ENCODE assay signal across 8 mouse cellular contexts in the genomic region with DNA sequence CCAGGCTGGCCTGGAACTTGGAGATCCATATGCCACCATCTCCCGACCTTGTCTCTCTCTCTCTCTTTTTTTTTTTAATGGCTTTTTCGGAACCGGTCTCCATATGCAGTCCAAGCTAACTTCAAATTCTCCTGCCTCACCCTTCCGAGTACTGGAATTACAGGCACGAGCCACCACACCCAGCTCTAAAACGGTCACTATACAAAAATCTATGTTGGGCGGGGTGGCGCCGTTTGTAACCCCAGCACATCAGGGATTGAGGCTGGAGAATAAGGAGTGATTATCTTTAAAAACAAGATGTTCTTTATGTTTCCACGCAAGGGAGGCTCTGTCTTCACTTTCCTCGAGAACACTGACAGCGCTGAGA. TPM values are rescaled to one million over a fixed set of nuclear protein-coding genes. Genes with fewer than 3 reads are reported as not detected.
DNase-seq lines count a peak whose midpoint lies in the region; ATAC-seq and TF ChIP-seq lines count a peak whose summit lies in the region.

No protein-coding gene starts in this region.

- H3K27ac ChIP-seq in heart, embryonic 15.5 days: peak overlapping the region; percentile 94
- peak overlapping the region; percentile 23 for H3K27ac ChIP-seq in bone marrow, adult 2 months (ENCODE audit: control insufficient read depth, insufficient read depth, low read depth, low read length, poor library complexity)
- H3K27ac ChIP-seq in hindbrain, embryonic 12.5 days: peak overlapping the region; percentile 94
- peak overlapping the region; percentile 91 for H3K27ac ChIP-seq in midbrain, embryonic 11.5 days (ENCODE audit: low read depth, low read length)

- peak overlapping the region; percentile 68 for H3K4me2 ChIP-seq in heart, embryonic 15.5 days
- peak overlapping the region; percentile 55 for H3K4me2 ChIP-seq in hindbrain, embryonic 12.5 days (replicated peaks)
- H3K4me2 ChIP-seq in midbrain, embryonic 11.5 days: peak overlapping the region; percentile 66

- no peak for TF ChIP-seq POLR2A in bone marrow, adult 2 months (IDR thresholded peaks at IDR 0.05; ENCODE audit: borderline replicate concordance, control insufficient read depth, low read depth, low read length)

- no peaks in the 10 kb centered on the region for H3K27me3 ChIP-seq in heart, embryonic 15.5 days
- H3K27me3 ChIP-seq in hindbrain, embryonic 12.5 days: no peaks in the 10 kb centered on the region
- no peaks in the 10 kb centered on the region for H3K27me3 ChIP-seq in midbrain, embryonic 11.5 days (ENCODE audit: control insufficient read depth, insufficient read depth, low read length)

- H3K36me3 ChIP-seq in heart, embryonic 15.5 days: peaks cover 18% of the 10 kb centered on the region
- peaks cover 17% of the 10 kb centered on the region for H3K36me3 ChIP-seq in hindbrain, embryonic 12.5 days
- peaks cover 4% of the 10 kb centered on the region for H3K36me3 ChIP-seq in midbrain, embryonic 11.5 days (ENCODE audit: control insufficient read depth, insufficient read depth, low read length)

- WGBS in heart, embryonic 15.5 days: 4% methylated on average over 12 of the region's 12 CpGs
- 9% methylated on average over 12 of the region's 12 CpGs for WGBS in bone marrow, adult 2 months
- WGBS in hindbrain, embryonic 12.5 days: 4% methylated on average over 12 of the region's 12 CpGs
- WGBS in midbrain, embryonic 11.5 days: 6% methylated on average over 12 of the region's 12 CpGs

- peak overlapping the region; percentile 72 for H3K4me3 ChIP-seq in heart, embryonic 15.5 days
- H3K4me3 ChIP-seq in bone marrow, adult 2 months (replicated peaks; ENCODE audit: control insufficient read depth, low read depth, low read length): peak overlapping the region; percentile 76
- H3K4me3 ChIP-seq in hindbrain, embryonic 12.5 days: peak overlapping the region; percentile 65
- H3K4me3 ChIP-seq in midbrain, embryonic 11.5 days (ENCODE audit: low read depth, low read length): peak overlapping the region; percentile 69

- no peak for ATAC-seq in heart, embryonic 15.5 days (replicated peaks; ENCODE audit: insufficient number of reproducible peaks, insufficient read depth, low FRiP score, low read depth)
- ATAC-seq in hindbrain, embryonic 12.5 days (ENCODE audit: low FRiP score): no peak
- no peak for ATAC-seq in midbrain, embryonic 11.5 days (ENCODE audit: low FRiP score)

- no peak for TF ChIP-seq CTCF in bone marrow, adult 2 months (IDR thresholded peaks at IDR 0.05; ENCODE audit: control insufficient read depth, insufficient read depth, low read length)

- H3K4me1 ChIP-seq in heart, embryonic 15.5 days (replicated peaks): peaks cover 15% of the 10 kb centered on the region
- peaks cover 1% of the 10 kb centered on the region; the same call in 1 of the 2 replicates for H3K4me1 ChIP-seq in bone marrow, adult 2 months (ENCODE audit: control insufficient read depth, insufficient read depth, low read length)
- H3K4me1 ChIP-seq in hindbrain, embryonic 12.5 days: peaks cover 15% of the 10 kb centered on the region
- peaks cover 14% of the 10 kb centered on the region for H3K4me1 ChIP-seq in midbrain, embryonic 11.5 days (ENCODE audit: control insufficient read depth, insufficient read depth, low read length)

- no peaks in the 10 kb centered on the region for H3K9me3 ChIP-seq in heart, embryonic 15.5 days (replicated peaks)
- H3K9me3 ChIP-seq in hindbrain, embryonic 12.5 days (replicated peaks): no peaks in the 10 kb centered on the region
- no peaks in the 10 kb centered on the region for H3K9me3 ChIP-seq in midbrain, embryonic 11.5 days (ENCODE audit: control insufficient read depth, low read length)

- DNase-seq in heart, adult 11 months: no peak
- DNase-seq in midbrain, embryonic 11.5 days (ENCODE audit: low spot score, missing footprints): no peak
- no peak for DNase-seq in adrenal gland, postnatal 10 days
- no peak for DNase-seq in adrenal gland, postnatal 25 days
- no peak for DNase-seq in urinary bladder, adult 2 months (ENCODE audit: low spot score)

- peak overlapping the region; percentile 70 for H3K9ac ChIP-seq in heart, embryonic 15.5 days
- H3K9ac ChIP-seq in hindbrain, embryonic 12.5 days: peak overlapping the region; percentile 65
- H3K9ac ChIP-seq in midbrain, embryonic 11.5 days (ENCODE audit: low read length): peak overlapping the region; percentile 86

RNA-seq across cellular contexts. Expression of gene Nrm, which starts 0.3 kb away (rescaled TPM):
- 38.7 and 46.2 TPM in 2 replicates for polyA plus RNA-seq in heart, embryonic 15.5 days (2015; fragmentation: Nextera tagmentation; extraction: Ambion mirVana)
- 16.0 and 22.4 TPM in 2 replicates for polyA plus RNA-seq in bone marrow, adult 2 months (2011; ENCODE audit: insufficient read depth, insufficient read length, low replicate concordance, missing spikeins)
- 36.0 and 36.9 TPM in 2 replicates for polyA plus RNA-seq in hindbrain, embryonic 12.5 days (2016; fragmentation: Nextera tagmentation; extraction: Ambion mirVana)
- polyA plus RNA-seq in midbrain, embryonic 11.5 days (2014; fragmentation: Nextera tagmentation; extraction: Ambion mirVana): 59.8 and 61.0 TPM in 2 replicates
- 10 to 100 TPM; 12.7 to 18.3 TPM for total RNA-seq in adrenal gland, postnatal 10 days (2021)
- total RNA-seq in adrenal gland, postnatal 25 days (2021): 8.7 and 9.8 TPM in 2 replicates
- 10.9 and 11.6 TPM in 2 replicates for polyA plus RNA-seq in urinary bladder, adult 2 months (2012; rRNA removed)

RNA-seq across cellular contexts. Expression of gene Ppp1r18, which starts 4.6 kb away (rescaled TPM):
- 17.9 and 21.4 TPM in 2 replicates for polyA plus RNA-seq in heart, embryonic 15.5 days (2015; fragmentation: Nextera tagmentation; extraction: Ambion mirVana)
- 35.8 and 78.4 TPM in 2 replicates for polyA plus RNA-seq in bone marrow, adult 2 months (2011; ENCODE audit: insufficient read depth, insufficient read length, low replicate concordance, missing spikeins)
- polyA plus RNA-seq in hindbrain, embryonic 12.5 days (2016; fragmentation: Nextera tagmentation; extraction: Ambion mirVana): 31.5 and 32.3 TPM in 2 replicates
- polyA plus RNA-seq in midbrain, embryonic 11.5 days (2014; fragmentation: Nextera tagmentation; extraction: Ambion mirVana): 24.1 and 25.2 TPM in 2 replicates
- 10 to 100 TPM; 35.4 to 35.6 TPM for total RNA-seq in adrenal gland, postnatal 10 days (2021)
- total RNA-seq in adrenal gland, postnatal 25 days (2021): 36.5 and 36.8 TPM in 2 replicates
- polyA plus RNA-seq in urinary bladder, adult 2 months (2012; rRNA removed): 55.2 and 57.5 TPM in 2 replicates

RNA-seq across cellular contexts. Expression of gene Dhx16, which starts 18.8 kb away (rescaled TPM):
- 19.7 and 31.1 TPM in 2 replicates for polyA plus RNA-seq in heart, embryonic 15.5 days (2015; fragmentation: Nextera tagmentation; extraction: Ambion mirVana)
- polyA plus RNA-seq in bone marrow, adult 2 months (2011; ENCODE audit: insufficient read depth, insufficient read length, low replicate concordance, missing spikeins): 119 and 234 TPM in 2 replicates
- 45.2 and 46.0 TPM in 2 replicates for polyA plus RNA-seq in hindbrain, embryonic 12.5 days (2016; fragmentation: Nextera tagmentation; extraction: Ambion mirVana)
- 39.0 and 43.6 TPM in 2 replicates for polyA plus RNA-seq in midbrain, embryonic 11.5 days (2014; fragmentation: Nextera tagmentation; extraction: Ambion mirVana)
- total RNA-seq in adrenal gland, postnatal 10 days (2021): 10 to 100 TPM; 36.8 to 38.0 TPM
- total RNA-seq in adrenal gland, postnatal 25 days (2021): 51.4 and 53.3 TPM in 2 replicates
- 53.4 and 57.7 TPM in 2 replicates for polyA plus RNA-seq in urinary bladder, adult 2 months (2012; rRNA removed)

RNA-seq across cellular contexts. Expression of gene Mdc1, which starts 19.5 kb away (rescaled TPM):
- polyA plus RNA-seq in heart, embryonic 15.5 days (2015; fragmentation: Nextera tagmentation; extraction: Ambion mirVana): 12.6 and 17.0 TPM in 2 replicates
- 17.2 and 24.2 TPM in 2 replicates for polyA plus RNA-seq in bone marrow, adult 2 months (2011; ENCODE audit: insufficient read depth, insufficient read length, low replicate concordance, missing spikeins)
- 14.4 and 18.2 TPM in 2 replicates for polyA plus RNA-seq in hindbrain, embryonic 12.5 days (2016; fragmentation: Nextera tagmentation; extraction: Ambion mirVana)
- polyA plus RNA-seq in midbrain, embryonic 11.5 days (2014; fragmentation: Nextera tagmentation; extraction: Ambion mirVana): 19.4 and 21.5 TPM in 2 replicates
- 10 to 100 TPM; 21.9 to 27.1 TPM for total RNA-seq in adrenal gland, postnatal 10 days (2021)
- total RNA-seq in adrenal gland, postnatal 25 days (2021): 30.1 and 31.1 TPM in 2 replicates
- 10.4 and 14.2 TPM in 2 replicates for polyA plus RNA-seq in urinary bladder, adult 2 months (2012; rRNA removed)

RNA-seq across cellular contexts. Expression of gene Tubb5, which starts 22.7 kb away (rescaled TPM):
- 567 and 662 TPM in 2 replicates for polyA plus RNA-seq in heart, embryonic 15.5 days (2015; fragmentation: Nextera tagmentation; extraction: Ambion mirVana)
- polyA plus RNA-seq in bone marrow, adult 2 months (2011; ENCODE audit: insufficient read depth, insufficient read length, low replicate concordance, missing spikeins): 380 and 447 TPM in 2 replicates
- polyA plus RNA-seq in hindbrain, embryonic 12.5 days (2016; fragmentation: Nextera tagmentation; extraction: Ambion mirVana): 1,505 and 1,511 TPM in 2 replicates
- polyA plus RNA-seq in midbrain, embryonic 11.5 days (2014; fragmentation: Nextera tagmentation; extraction: Ambion mirVana): 1,522 and 1,543 TPM in 2 replicates
- 100 to 1,000 TPM; 351 to 404 TPM for total RNA-seq in adrenal gland, postnatal 10 days (2021)
- 192 and 221 TPM in 2 replicates for total RNA-seq in adrenal gland, postnatal 25 days (2021)
- 257 TPM in 2 replicates for polyA plus RNA-seq in urinary bladder, adult 2 months (2012; rRNA removed)

Comparison
In these comparisons a context has a peak if more than half of its experiments do, and no peak if none do; other contexts are left out.
1. H3K27ac ChIP-seq: peak in every context shown above with its lines; median percentile 94 in heart, embryonic 15.5 days; 94 in hindbrain, embryonic 12.5 days; 91 in midbrain, embryonic 11.5 days; 23 in bone marrow, adult 2 months.